Mouse (Mus musculus): ENCODE results near the gene Otof. TPM values are rescaled to one million over a fixed set of nuclear protein-coding genes. Genes with fewer than 3 reads are reported as not detected.

The Otof gene
- polyA plus RNA-seq, 1 experiment from 2014 or later, result 0.84 TPM

GRCm38 (mm10) chr5:30367405-30367804, 94.3 kb downstream of the Otof start:
- no peak overlapping the region for H3K4me2 ChIP-seq (ENCODE audit: low read depth, low read length)
- H3K27ac ChIP-seq (ENCODE audit: low read length), result no peak overlapping the region
- H3K36me3 ChIP-seq (ENCODE audit: control insufficient read depth, insufficient read depth, low read length), result no peaks in the 10 kb centered on the region
- ATAC-seq (ENCODE audit: low read depth), result no peak
- peaks cover 4% of the 10 kb centered on the region for H3K4me1 ChIP-seq (replicated peaks; ENCODE audit: control insufficient read depth, insufficient read depth, low read length)
- no peak overlapping the region for H3K4me3 ChIP-seq (ENCODE audit: low read length)
- H3K9me3 ChIP-seq (ENCODE audit: control insufficient read depth, low read length), result no peaks in the 10 kb centered on the region
- WGBS, result 72% methylated on average over 8 of the region's 8 CpGs
- no peaks in the 10 kb centered on the region for H3K27me3 ChIP-seq (ENCODE audit: control insufficient read depth, insufficient read depth, low read depth, low read length)
- no peak overlapping the region for H3K9ac ChIP-seq (ENCODE audit: low read length)

GRCm38 (mm10) chr5:30358436-30359099, 103.2 kb downstream of the Otof start:
- Histone ChIP-seq H3K27me3 (ENCODE audit: control insufficient read depth, insufficient read depth, low read depth, low read length) (no peaks in the 10 kb centered on the region), H3K4me3 (ENCODE audit: low read length) (no peak overlapping the region), H3K36me3 (ENCODE audit: control insufficient read depth, insufficient read depth, low read length) (no peaks in the 10 kb centered on the region), H3K9me3 (ENCODE audit: control insufficient read depth, low read length) (no peaks in the 10 kb centered on the region), H3K9ac (ENCODE audit: low read length) (no peak overlapping the region), H3K27ac (ENCODE audit: low read length) (no peak overlapping the region), H3K4me2 (ENCODE audit: low read depth, low read length) (no peak overlapping the region), H3K4me1 (replicated peaks; ENCODE audit: control insufficient read depth, insufficient read depth, low read length) (no peaks in the 10 kb centered on the region)
- ATAC-seq (ENCODE audit: low read depth), result no peak
- 71% methylated on average over 10 of the region's 10 CpGs for WGBS

GRCm38 (mm10) chr5:30356647-30357046, 105.1 kb downstream of the Otof start:
- Histone ChIP-seq H3K27ac (ENCODE audit: low read length) (no peak overlapping the region), H3K4me3 (ENCODE audit: low read length) (no peak overlapping the region), H3K4me2 (ENCODE audit: low read depth, low read length) (no peak overlapping the region), H3K36me3 (ENCODE audit: control insufficient read depth, insufficient read depth, low read length) (no peaks in the 10 kb centered on the region), H3K27me3 (ENCODE audit: control insufficient read depth, insufficient read depth, low read depth, low read length) (no peaks in the 10 kb centered on the region), H3K9me3 (ENCODE audit: control insufficient read depth, low read length) (no peaks in the 10 kb centered on the region), H3K4me1 (replicated peaks; ENCODE audit: control insufficient read depth, insufficient read depth, low read length) (no peaks in the 10 kb centered on the region), H3K9ac (ENCODE audit: low read length) (no peak overlapping the region)
- no peak for ATAC-seq (ENCODE audit: low read depth)
- 59% methylated on average over 7 of the region's 7 CpGs for WGBS

GRCm38 (mm10) chr5:30355559-30356159, 106.1 kb downstream of the Otof start:
- H3K9me3 ChIP-seq (ENCODE audit: control insufficient read depth, low read length), result no peaks in the 10 kb centered on the region
- no peaks in the 10 kb centered on the region for H3K36me3 ChIP-seq (ENCODE audit: control insufficient read depth, insufficient read depth, low read length)
- no peaks in the 10 kb centered on the region for H3K4me1 ChIP-seq (replicated peaks; ENCODE audit: control insufficient read depth, insufficient read depth, low read length)
- H3K4me3 ChIP-seq (ENCODE audit: low read length), result no peak overlapping the region
- ATAC-seq (ENCODE audit: low read depth), result no peak
- no peaks in the 10 kb centered on the region for H3K27me3 ChIP-seq (ENCODE audit: control insufficient read depth, insufficient read depth, low read depth, low read length)
- WGBS, result 52% methylated on average over 14 of the region's 14 CpGs
- no peak overlapping the region for H3K9ac ChIP-seq (ENCODE audit: low read length)
- no peak overlapping the region for H3K4me2 ChIP-seq (ENCODE audit: low read depth, low read length)
- no peak overlapping the region for H3K27ac ChIP-seq (ENCODE audit: low read length)

- Histone ChIP-seq H3K9me3 (ENCODE audit: control insufficient read depth, low read length) (no peaks in the 10 kb centered on the region), H3K4me1 (replicated peaks; ENCODE audit: control insufficient read depth, insufficient read depth, low read length) (no peaks in the 10 kb centered on the region), H3K27me3 (ENCODE audit: control insufficient read depth, insufficient read depth, low read depth, low read length) (no peaks in the 10 kb centered on the region), H3K4me2 (ENCODE audit: low read depth, low read length) (no peak overlapping the region), H3K4me3 (ENCODE audit: low read length) (no peak overlapping the region), H3K27ac (ENCODE audit: low read length) (no peak overlapping the region), H3K36me3 (ENCODE audit: control insufficient read depth, insufficient read depth, low read length) (no peaks in the 10 kb centered on the region), H3K9ac (ENCODE audit: low read length) (no peak overlapping the region)
- WGBS, result 63% methylated on average over 6 of the region's 7 CpGs
- ATAC-seq (ENCODE audit: low read depth), result no peak
These were observed 106.6 kb downstream of the Otof start for GRCm38 (mm10) chr5:30355114-30355513.

- 45% methylated on average over 3 of the region's 3 CpGs for WGBS
- no peaks in the 10 kb centered on the region for H3K36me3 ChIP-seq (ENCODE audit: control insufficient read depth, insufficient read depth, low read length)
- H3K27me3 ChIP-seq (ENCODE audit: control insufficient read depth, insufficient read depth, low read depth, low read length), result no peaks in the 10 kb centered on the region
- no peak overlapping the region for H3K4me3 ChIP-seq (ENCODE audit: low read length)
- H3K4me2 ChIP-seq (ENCODE audit: low read depth, low read length), result no peak overlapping the region
- no peak overlapping the region for H3K27ac ChIP-seq (ENCODE audit: low read length)
- H3K9ac ChIP-seq (ENCODE audit: low read length), result no peak overlapping the region
- ATAC-seq (ENCODE audit: low read depth), result no peak
- H3K9me3 ChIP-seq (ENCODE audit: control insufficient read depth, low read length), result no peaks in the 10 kb centered on the region
- no peaks in the 10 kb centered on the region for H3K4me1 ChIP-seq (replicated peaks; ENCODE audit: control insufficient read depth, insufficient read depth, low read length)
These were observed 108.1 kb downstream of the Otof start for GRCm38 (mm10) chr5:30353605-30354004.

GRCm38 (mm10) chr5:30343886-30344285, 117.8 kb downstream of the Otof start:
- Histone ChIP-seq H3K4me1 (replicated peaks; ENCODE audit: control insufficient read depth, insufficient read depth, low read length) (peaks cover 2% of the 10 kb centered on the region; the same call in 1 of the 2 replicates), H3K9ac (ENCODE audit: low read length) (no peak overlapping the region), H3K4me2 (ENCODE audit: low read depth, low read length) (no peak overlapping the region), H3K36me3 (ENCODE audit: control insufficient read depth, insufficient read depth, low read length) (no peaks in the 10 kb centered on the region), H3K27ac (ENCODE audit: low read length) (no peak overlapping the region), H3K27me3 (ENCODE audit: control insufficient read depth, insufficient read depth, low read depth, low read length) (no peaks in the 10 kb centered on the region), H3K9me3 (ENCODE audit: control insufficient read depth, low read length) (no peaks in the 10 kb centered on the region), H3K4me3 (ENCODE audit: low read length) (no peak overlapping the region)
- ATAC-seq (ENCODE audit: low read depth), result no peak
- 37% methylated on average over 5 of the region's 5 CpGs for WGBS

GRCm38 (mm10) chr5:30343107-30343506, 118.6 kb downstream of the Otof start:
- peaks cover 2% of the 10 kb centered on the region; the same call in 1 of the 2 replicates for H3K4me1 ChIP-seq (replicated peaks; ENCODE audit: control insufficient read depth, insufficient read depth, low read length)
- 4% methylated on average over 9 of the region's 9 CpGs for WGBS
- H3K27ac ChIP-seq (ENCODE audit: low read length), result no peak overlapping the region
- no peaks in the 10 kb centered on the region for H3K36me3 ChIP-seq (ENCODE audit: control insufficient read depth, insufficient read depth, low read length)
- H3K27me3 ChIP-seq (ENCODE audit: control insufficient read depth, insufficient read depth, low read depth, low read length), result no peaks in the 10 kb centered on the region
- H3K9ac ChIP-seq (ENCODE audit: low read length), result no peak overlapping the region
- peak; percentile 88 for ATAC-seq (ENCODE audit: low read depth)
- H3K9me3 ChIP-seq (ENCODE audit: control insufficient read depth, low read length), result no peaks in the 10 kb centered on the region
- peak overlapping the region; percentile 28 for H3K4me3 ChIP-seq (ENCODE audit: low read length)
- H3K4me2 ChIP-seq (ENCODE audit: low read depth, low read length), result peak overlapping the region; percentile 60

- Histone ChIP-seq H3K9ac (ENCODE audit: low read length) (peak overlapping the region; percentile 17; the same call in 1 of the 2 replicates), H3K9me3 (ENCODE audit: control insufficient read depth, low read length) (no peaks in the 10 kb centered on the region), H3K36me3 (ENCODE audit: control insufficient read depth, insufficient read depth, low read length) (no peaks in the 10 kb centered on the region), H3K27ac (ENCODE audit: low read length) (no peak overlapping the region), H3K4me3 (ENCODE audit: low read length) (peak overlapping the region; percentile 28), H3K27me3 (ENCODE audit: control insufficient read depth, insufficient read depth, low read depth, low read length) (no peaks in the 10 kb centered on the region), H3K4me2 (ENCODE audit: low read depth, low read length) (peak overlapping the region; percentile 60), H3K4me1 (replicated peaks; ENCODE audit: control insufficient read depth, insufficient read depth, low read length) (peaks cover 2% of the 10 kb centered on the region; the same call in 1 of the 2 replicates)
- ATAC-seq (ENCODE audit: low read depth), result peak; percentile 51
- WGBS, result 8% methylated on average over 17 of the region's 17 CpGs
These were observed 119.1 kb downstream of the Otof start for GRCm38 (mm10) chr5:30342601-30343015.

All from lung, embryonic 16.5 days (tissue).